Mouse (Mus musculus): ENCODE measurements around the gene Rgs10.
"Not testable (repeated sequence)": the region's sequence is repeated elsewhere in the genome, so short reads cannot be mapped to it uniquely, and the experiment has no call there.

Gene Rgs10

GRCm38 (mm10) chr7:128344928-128345653 lies 73.5 kb downstream of the Rgs10 start:
- DNase-seq (ENCODE audit: low spot score), result peak; percentile 72

- no peak for DNase-seq (ENCODE audit: low spot score)
Observed at GRCm38 (mm10) chr7:128344488-128344887, 74.1 kb downstream of the Rgs10 start.

- DNase-seq (ENCODE audit: low spot score), result not testable (repeated sequence)
Observed at GRCm38 (mm10) chr7:128342691-128343090, 75.9 kb downstream of the Rgs10 start.

- not testable (repeated sequence) for DNase-seq (ENCODE audit: low spot score)
Observed at GRCm38 (mm10) chr7:128340321-128340720, 78.2 kb downstream of the Rgs10 start.

GRCm38 (mm10) chr7:128332896-128333295 lies 85.7 kb downstream of the Rgs10 start:
- DNase-seq (ENCODE audit: low spot score), result no peak

- DNase-seq (ENCODE audit: low spot score), result no peak
Observed at GRCm38 (mm10) chr7:128330981-128331380, 87.6 kb downstream of the Rgs10 start.

GRCm38 (mm10) chr7:128324977-128325376 lies 93.6 kb downstream of the Rgs10 start:
- no peak for DNase-seq (ENCODE audit: low spot score)

Measured in c-Kit-positive CD71-positive TER-119-positive erythroid progenitor cells, embryonic 14.5 days (primary cell).